ENCODE assay signal across 8 mouse cellular contexts in the genomic region with DNA sequence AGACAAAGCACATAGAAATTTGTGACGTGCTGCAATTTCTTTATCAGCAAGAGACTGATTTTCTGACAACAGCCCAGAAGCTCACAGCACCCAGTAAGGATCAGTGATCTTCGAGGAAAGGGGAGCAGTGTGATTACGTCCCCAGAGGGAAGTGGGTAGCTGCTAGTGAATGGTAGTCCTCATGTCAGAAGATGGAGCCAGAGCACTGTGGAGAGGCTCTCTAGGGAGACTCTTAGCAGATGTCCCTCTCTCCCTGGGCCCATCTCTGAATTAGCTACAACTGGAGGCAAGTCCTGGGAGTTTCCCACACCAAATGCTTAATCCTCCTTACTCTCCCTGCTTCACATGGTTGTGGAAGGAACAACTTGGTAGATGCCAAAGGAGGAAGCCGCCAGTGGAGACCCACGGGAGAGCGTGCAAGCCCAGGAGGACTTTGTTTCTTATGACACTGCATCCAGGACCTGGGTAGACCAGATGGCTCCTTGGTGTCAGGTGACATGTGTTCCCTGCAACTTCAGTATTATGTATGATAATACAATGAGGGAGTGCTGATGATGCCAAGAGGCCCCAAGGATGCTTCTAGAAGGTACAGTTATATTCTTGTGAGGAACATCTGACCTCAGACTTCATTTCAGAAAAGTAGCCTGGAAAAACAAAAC. TPM values are rescaled to one million over a fixed set of nuclear protein-coding genes. Genes with fewer than 3 reads are reported as not detected.
DNase-seq lines count a peak whose midpoint lies in the region; ATAC-seq and TF ChIP-seq lines count a peak whose summit lies in the region.
"Had no signal": no experiment of that assay in that cellular context is flagged by ENCODE, and none has a peak within 500 bp of the region (broad histone marks: within the 10 kb centered on the region; RNA-seq: fewer than 3 reads in every experiment).

No protein-coding gene starts in this region.

- H3K9me3 ChIP-seq in liver, embryonic 11.5 days (ENCODE audit: control insufficient read depth, low read length), result no peaks in the 10 kb centered on the region
- H3K9me3 ChIP-seq in intestine, embryonic 15.5 days, result no peaks in the 10 kb centered on the region
- H3K9me3 ChIP-seq: hindbrain, embryonic 15.5 days had no signal

- 67% methylated on average over 6 of the region's 6 CpGs for WGBS in liver, embryonic 11.5 days
- 76% methylated on average over 6 of the region's 6 CpGs for WGBS in intestine, embryonic 15.5 days
- WGBS in heart, adult 2 months, result 65% methylated on average over 6 of the region's 6 CpGs

- no peaks in the 10 kb centered on the region for H3K27me3 ChIP-seq in liver, embryonic 11.5 days (replicated peaks; ENCODE audit: control insufficient read depth, insufficient read depth, low read length)
- H3K27me3 ChIP-seq in intestine, embryonic 15.5 days (replicated peaks), result no peaks in the 10 kb centered on the region
- H3K27me3 ChIP-seq in heart, adult 2 months (ENCODE audit: control insufficient read depth, insufficient read depth, low read length), result no peaks in the 10 kb centered on the region; the same call in 1 of the 2 replicates
- H3K27me3 ChIP-seq: hindbrain, embryonic 15.5 days had no signal

- H3K9ac ChIP-seq in liver, embryonic 11.5 days (ENCODE audit: low read depth, low read length), result no peak overlapping the region
- H3K9ac ChIP-seq in intestine, embryonic 15.5 days, result no peak overlapping the region
- no peak overlapping the region for H3K9ac ChIP-seq in heart, adult 2 months (ENCODE audit: low read depth, low read length)
- H3K9ac ChIP-seq: hindbrain, embryonic 15.5 days had no signal

- no peak for TF ChIP-seq CTCF in heart, adult 2 months (IDR thresholded peaks at IDR 0.05)

- no peaks in the 10 kb centered on the region for H3K79me2 ChIP-seq in heart, adult 2 months (replicated peaks; ENCODE audit: control insufficient read depth, insufficient read depth, low read length)

- TF ChIP-seq POLR2A in heart, adult 2 months (IDR thresholded peaks at IDR 0.05; ENCODE audit: insufficient read depth, low read depth, low read length), result no peak

- H3K4me3 ChIP-seq in liver, embryonic 11.5 days (ENCODE audit: low read depth, low read length), result no peak overlapping the region
- H3K4me3 ChIP-seq in intestine, embryonic 15.5 days (replicated peaks), result no peak overlapping the region
- H3K4me3 ChIP-seq in heart, adult 2 months, result no peak overlapping the region
- H3K4me3 ChIP-seq: hindbrain, embryonic 15.5 days had no signal

- H3K4me2 ChIP-seq in liver, embryonic 11.5 days, result no peak overlapping the region
- no peak overlapping the region for H3K4me2 ChIP-seq in intestine, embryonic 15.5 days (replicated peaks)
- H3K4me2 ChIP-seq: hindbrain, embryonic 15.5 days had no signal

- intact Hi-C loops in heart, adult 2 months (cut with DNase I), result loop anchor here (1.0 kb wide), 1 partner anchor 399 kb away; no protein-coding TSS in a partner anchor

- ATAC-seq in liver, embryonic 11.5 days (replicated peaks; ENCODE audit: low FRiP score), result 0 out of 2 replicates have a peak, but pooled peaks have one; percentile 37
- peak; percentile 57 for ATAC-seq in activated CD4-positive, CD25-positive, alpha-beta regulatory T cell, adult 4 months
- ATAC-seq in intestine, embryonic 15.5 days, result peak; percentile 56; the same call in 1 of the 2 replicates

- H3K27ac ChIP-seq in liver, embryonic 11.5 days (ENCODE audit: low read depth, low read length), result no peak overlapping the region
- H3K27ac ChIP-seq in intestine, embryonic 15.5 days, result no peak overlapping the region
- no peak overlapping the region for H3K27ac ChIP-seq in heart, adult 2 months
- H3K27ac ChIP-seq: hindbrain, embryonic 15.5 days had no signal

- peaks cover 3% of the 10 kb centered on the region; the same call in 1 of the 2 replicates for H3K4me1 ChIP-seq in liver, embryonic 11.5 days (replicated peaks; ENCODE audit: control insufficient read depth, insufficient read depth, low read length)
- H3K4me1 ChIP-seq in intestine, embryonic 15.5 days (replicated peaks), result no peaks in the 10 kb centered on the region
- no peaks in the 10 kb centered on the region for H3K4me1 ChIP-seq in heart, adult 2 months (ENCODE audit: control insufficient read depth, insufficient read depth, low read length)
- H3K4me1 ChIP-seq: hindbrain, embryonic 15.5 days had no signal

- H3K36me3 ChIP-seq in liver, embryonic 11.5 days (ENCODE audit: control insufficient read depth, insufficient read depth, low read length), result no peaks in the 10 kb centered on the region
- H3K36me3 ChIP-seq in intestine, embryonic 15.5 days, result no peaks in the 10 kb centered on the region
- H3K36me3 ChIP-seq in heart, adult 2 months (ENCODE audit: control insufficient read depth, insufficient read depth, low read length), result no peaks in the 10 kb centered on the region
- H3K36me3 ChIP-seq: hindbrain, embryonic 15.5 days had no signal

- no peak for DNase-seq in liver, embryonic 11.5 days (ENCODE audit: low spot score)
- DNase-seq in liver, result no peak
- DNase-seq in naive thymus-derived CD4-positive, alpha-beta T cell, adult 2 months (ENCODE audit: low read depth), result peak; percentile 35
- no peak for DNase-seq in right cerebral cortex, postnatal 4 days
- no peak for DNase-seq in heart, adult 2 months

- no peak for TF ChIP-seq EP300 in heart, adult 2 months (IDR thresholded peaks at IDR 0.05; ENCODE audit: insufficient read depth, low read depth, low read length)

RNA-seq across cellular contexts. Expression of a gene that starts 10.7 kb away (rescaled TPM):
- polyA plus RNA-seq in liver, embryonic 11.5 days (2014; fragmentation: Nextera tagmentation; extraction: Ambion mirVana), result 29.1 and 33.6 TPM in 2 replicates
- under 1 TPM; 0.63 to 0.93 TPM for polyA plus RNA-seq in activated CD4-positive, CD25-positive, alpha-beta regulatory T cell, adult 4 months (2017; shearing (Covaris generic))
- 6.5 and 7.4 TPM in 2 replicates for polyA plus RNA-seq in intestine, embryonic 15.5 days (2015; fragmentation: Nextera tagmentation; extraction: Ambion mirVana)
- total RNA-seq in heart, adult 2 months (2021), result 1 to 10 TPM; 3.6 to 4.1 TPM
- 4.7 and 6.7 TPM in 2 replicates for polyA plus RNA-seq in heart, adult 2 months (2012; rRNA removed)

RNA-seq across cellular contexts. Expression of a gene that starts 50.1 kb away (rescaled TPM):
- polyA plus RNA-seq in liver, embryonic 11.5 days (2014; fragmentation: Nextera tagmentation; extraction: Ambion mirVana), result 67.1 and 71.5 TPM in 2 replicates
- polyA plus RNA-seq in activated CD4-positive, CD25-positive, alpha-beta regulatory T cell, adult 4 months (2017; shearing (Covaris generic)), result 10 to 100 TPM; 53.1 to 54.0 TPM
- polyA plus RNA-seq in intestine, embryonic 15.5 days (2015; fragmentation: Nextera tagmentation; extraction: Ambion mirVana), result 98.8 and 110 TPM in 2 replicates
- 10 to 100 TPM; 64.5 to 64.9 TPM for total RNA-seq in heart, adult 2 months (2021)
- polyA plus RNA-seq in heart, adult 2 months (2012; rRNA removed), result 19.5 and 33.3 TPM in 2 replicates
